Mouse (Mus musculus): ENCODE measurements around the gene Mpi. TPM values are rescaled to one million over a fixed set of nuclear protein-coding genes. Genes with fewer than 3 reads are reported as not detected.

Mpi gene
- polyA plus RNA-seq (2014; fragmentation: Nextera tagmentation; extraction: Ambion mirVana), result 40.4 and 44.5 TPM in 2 replicates

DNA sequence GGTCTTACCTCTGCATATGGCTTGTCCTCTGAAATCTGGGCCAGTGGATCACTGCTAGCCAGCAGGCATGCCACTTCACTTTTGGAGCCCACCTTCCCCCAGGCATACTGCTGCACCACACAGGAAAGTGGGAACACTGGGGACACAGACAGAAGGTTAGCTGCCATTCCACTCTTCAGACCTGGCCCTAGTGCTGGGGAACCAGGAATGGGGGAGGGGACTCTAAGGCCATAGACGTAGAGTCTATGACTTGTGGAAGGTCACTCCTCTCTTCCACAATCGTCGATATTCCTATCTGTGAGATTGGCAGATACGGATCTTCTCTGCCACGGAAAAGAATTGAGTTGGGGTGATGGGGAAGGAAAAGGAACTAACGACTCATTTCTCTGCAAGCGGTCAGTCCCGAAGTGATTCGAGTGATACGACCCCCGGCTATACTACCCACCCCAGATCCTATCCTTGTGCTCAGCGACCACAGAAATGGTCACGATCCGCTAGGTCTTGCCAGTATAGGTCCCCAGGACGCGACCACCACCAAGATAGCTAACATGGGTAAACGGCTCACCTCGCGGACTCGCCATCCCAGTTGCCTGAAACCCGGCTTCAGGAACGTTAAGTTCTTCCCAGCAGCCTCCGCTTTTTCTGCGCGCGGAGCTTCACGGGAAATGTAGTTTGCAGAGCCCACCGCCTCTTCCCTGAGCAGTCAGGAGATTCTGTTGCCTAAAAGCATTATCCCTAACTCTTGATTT lies at the start of gene Mpi:
Gene Mpi (minus strand): TSS at position 625 of the 749 bp plus-strand sequence.
- no peaks in the 10 kb centered on the region for H3K9me3 ChIP-seq (ENCODE audit: control insufficient read depth, low read length)
- WGBS, result under 1% methylated on average over 28 of the region's 28 CpGs
- peaks cover 35% of the 10 kb centered on the region for H3K36me3 ChIP-seq (ENCODE audit: control insufficient read depth, insufficient read depth, low read length)
- peak within 1 kb of the TSS; percentile 77 for H3K4me2 ChIP-seq (ENCODE audit: low read depth, low read length)
- DNase-seq (ENCODE audit: low spot score) (peak; percentile 81), ATAC-seq (ENCODE audit: low read depth) (peak; percentile 47)
- no peaks in the 10 kb centered on the region for H3K27me3 ChIP-seq (replicated peaks; ENCODE audit: control insufficient read depth, insufficient read depth, low read length)
- peak within 1 kb of the TSS; percentile 74 for H3K9ac ChIP-seq (ENCODE audit: low read depth, low read length)
- peaks cover 6% of the 10 kb centered on the region; the same call in 1 of the 2 replicates for H3K4me1 ChIP-seq (ENCODE audit: control insufficient read depth, insufficient read depth, low read length)
- no peak within 1 kb of the TSS for H3K27ac ChIP-seq (replicated peaks; ENCODE audit: low read depth, low read length)
- peak within 1 kb of the TSS; percentile 70 for H3K4me3 ChIP-seq (ENCODE audit: low read depth, low read length)

- WGBS, result 58% methylated on average over 8 of the region's 8 CpGs
- Histone ChIP-seq H3K9ac (ENCODE audit: low read depth, low read length) (no peak overlapping the region), H3K27me3 (replicated peaks; ENCODE audit: control insufficient read depth, insufficient read depth, low read length) (peaks cover 4% of the 10 kb centered on the region; the same call in 1 of the 2 replicates), H3K36me3 (ENCODE audit: control insufficient read depth, insufficient read depth, low read length) (no peaks in the 10 kb centered on the region), H3K27ac (replicated peaks; ENCODE audit: low read depth, low read length) (no peak overlapping the region), H3K4me2 (ENCODE audit: low read depth, low read length) (no peak overlapping the region), H3K9me3 (ENCODE audit: control insufficient read depth, low read length) (no peaks in the 10 kb centered on the region), H3K4me1 (ENCODE audit: control insufficient read depth, insufficient read depth, low read length) (no peaks in the 10 kb centered on the region), H3K4me3 (ENCODE audit: low read depth, low read length) (no peak overlapping the region)
- no peak for ATAC-seq (ENCODE audit: low read depth)
- DNase-seq (ENCODE audit: low spot score), result no peak
Observed at GRCm38 (mm10) chr9:57602098-57602497, 49.5 kb upstream of the Mpi start.

- 26% methylated on average over 2 of the region's 2 CpGs for whole genome bisulfite sequencing
- ATAC-seq (ENCODE audit: low read depth) (no peak), DNase-seq (ENCODE audit: low spot score) (no peak)
- Histone ChIP-seq H3K9me3 (ENCODE audit: control insufficient read depth, low read length) (no peaks in the 10 kb centered on the region), H3K27ac (replicated peaks; ENCODE audit: low read depth, low read length) (no peak overlapping the region), H3K4me3 (ENCODE audit: low read depth, low read length) (no peak overlapping the region), H3K27me3 (replicated peaks; ENCODE audit: control insufficient read depth, insufficient read depth, low read length) (peaks cover 4% of the 10 kb centered on the region; the same call in 1 of the 2 replicates), H3K4me2 (ENCODE audit: low read depth, low read length) (no peak overlapping the region), H3K4me1 (ENCODE audit: control insufficient read depth, insufficient read depth, low read length) (no peaks in the 10 kb centered on the region), H3K9ac (ENCODE audit: low read depth, low read length) (no peak overlapping the region), H3K36me3 (ENCODE audit: control insufficient read depth, insufficient read depth, low read length) (peaks cover 2% of the 10 kb centered on the region; the same call in 1 of the 2 replicates)
Observed at GRCm38 (mm10) chr9:57601353-57601706, 48.8 kb upstream of the Mpi start.

DNA sequence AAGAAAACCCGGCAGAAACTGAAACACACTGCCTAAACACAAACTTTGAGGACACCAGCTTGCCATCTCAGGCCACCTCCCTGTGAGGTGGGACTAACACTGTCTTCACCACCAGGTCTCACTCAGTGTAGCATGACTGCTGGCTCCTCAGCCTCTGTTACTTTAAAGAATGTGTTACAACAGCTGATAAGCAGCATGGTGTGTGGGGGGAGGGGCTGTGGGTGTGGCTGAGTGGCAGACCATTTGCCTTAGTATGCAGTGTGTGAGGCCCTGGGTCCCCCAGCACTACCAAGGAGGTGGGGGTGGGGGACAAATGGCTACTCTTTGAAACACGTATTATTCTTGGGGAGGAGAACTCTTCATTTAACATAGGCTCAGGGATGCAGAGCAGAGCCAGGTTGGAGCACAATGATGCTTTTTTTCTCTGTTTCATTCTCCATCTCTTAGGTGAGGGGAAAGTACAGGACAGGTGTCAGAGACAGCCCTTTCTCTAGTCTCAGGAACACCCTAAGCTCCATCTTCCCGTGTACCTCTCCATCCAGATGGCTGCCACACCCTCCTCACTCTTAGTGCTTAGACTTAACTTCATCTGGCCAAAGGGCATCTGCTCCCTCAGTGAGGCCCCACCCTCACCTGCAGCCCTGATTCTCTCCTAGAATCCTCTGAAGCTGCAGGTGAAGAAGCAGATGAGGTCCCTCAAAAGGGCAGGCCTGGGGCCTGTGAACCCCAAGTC lies 48.2 kb upstream of the Mpi start:
- Histone ChIP-seq H3K27me3 (replicated peaks; ENCODE audit: control insufficient read depth, insufficient read depth, low read length) (peaks cover 4% of the 10 kb centered on the region; the same call in 1 of the 2 replicates), H3K4me3 (ENCODE audit: low read depth, low read length) (no peak overlapping the region), H3K9me3 (ENCODE audit: control insufficient read depth, low read length) (no peaks in the 10 kb centered on the region), H3K4me2 (ENCODE audit: low read depth, low read length) (no peak overlapping the region), H3K36me3 (ENCODE audit: control insufficient read depth, insufficient read depth, low read length) (peaks cover 5% of the 10 kb centered on the region; the same call in 1 of the 2 replicates), H3K4me1 (ENCODE audit: control insufficient read depth, insufficient read depth, low read length) (no peaks in the 10 kb centered on the region), H3K27ac (replicated peaks; ENCODE audit: low read depth, low read length) (no peak overlapping the region), H3K9ac (ENCODE audit: low read depth, low read length) (no peak overlapping the region)
- peak; percentile 42 for DNase-seq (ENCODE audit: low spot score)
- 15% methylated on average over 3 of the region's 3 CpGs for WGBS
- peak; percentile 55; the same call in 1 of the 2 replicates for ATAC-seq (ENCODE audit: low read depth)

GRCm38 (mm10) chr9:57598851-57599563 lies 46.4 kb upstream of the Mpi start:
- peaks cover 20% of the 10 kb centered on the region for H3K36me3 ChIP-seq (ENCODE audit: control insufficient read depth, insufficient read depth, low read length)
- H3K4me3 ChIP-seq (ENCODE audit: low read depth, low read length), result no peak overlapping the region
- H3K4me2 ChIP-seq (ENCODE audit: low read depth, low read length), result no peak overlapping the region
- DNase-seq (ENCODE audit: low spot score) (peak; percentile 34), ATAC-seq (ENCODE audit: low read depth) (peak; percentile 62; the same call in 1 of the 2 replicates)
- 50% methylated on average over 8 of the region's 8 CpGs for WGBS
- H3K27me3 ChIP-seq (replicated peaks; ENCODE audit: control insufficient read depth, insufficient read depth, low read length), result no peaks in the 10 kb centered on the region
- H3K4me1 ChIP-seq (ENCODE audit: control insufficient read depth, insufficient read depth, low read length), result no peaks in the 10 kb centered on the region
- H3K9ac ChIP-seq (ENCODE audit: low read depth, low read length), result no peak overlapping the region
- no peak overlapping the region for H3K27ac ChIP-seq (replicated peaks; ENCODE audit: low read depth, low read length)
- no peaks in the 10 kb centered on the region for H3K9me3 ChIP-seq (ENCODE audit: control insufficient read depth, low read length)

- H3K4me1 ChIP-seq (ENCODE audit: control insufficient read depth, insufficient read depth, low read length), result no peaks in the 10 kb centered on the region
- no peak overlapping the region for H3K4me3 ChIP-seq (ENCODE audit: low read depth, low read length)
- H3K9me3 ChIP-seq (ENCODE audit: control insufficient read depth, low read length), result no peaks in the 10 kb centered on the region
- H3K9ac ChIP-seq (ENCODE audit: low read depth, low read length), result no peak overlapping the region
- 22% methylated on average over 3 of the region's 4 CpGs for WGBS
- peaks cover 31% of the 10 kb centered on the region for H3K36me3 ChIP-seq (ENCODE audit: control insufficient read depth, insufficient read depth, low read length)
- ATAC-seq (ENCODE audit: low read depth), result peak; percentile 35; the same call in 1 of the 2 replicates
- no peak overlapping the region for H3K27ac ChIP-seq (replicated peaks; ENCODE audit: low read depth, low read length)
- DNase-seq (ENCODE audit: low spot score), result peak; percentile 20
- no peaks in the 10 kb centered on the region for H3K27me3 ChIP-seq (replicated peaks; ENCODE audit: control insufficient read depth, insufficient read depth, low read length)
- no peak overlapping the region for H3K4me2 ChIP-seq (ENCODE audit: low read depth, low read length)
Observed at GRCm38 (mm10) chr9:57597929-57598382, 45.4 kb upstream of the Mpi start.

DNA sequence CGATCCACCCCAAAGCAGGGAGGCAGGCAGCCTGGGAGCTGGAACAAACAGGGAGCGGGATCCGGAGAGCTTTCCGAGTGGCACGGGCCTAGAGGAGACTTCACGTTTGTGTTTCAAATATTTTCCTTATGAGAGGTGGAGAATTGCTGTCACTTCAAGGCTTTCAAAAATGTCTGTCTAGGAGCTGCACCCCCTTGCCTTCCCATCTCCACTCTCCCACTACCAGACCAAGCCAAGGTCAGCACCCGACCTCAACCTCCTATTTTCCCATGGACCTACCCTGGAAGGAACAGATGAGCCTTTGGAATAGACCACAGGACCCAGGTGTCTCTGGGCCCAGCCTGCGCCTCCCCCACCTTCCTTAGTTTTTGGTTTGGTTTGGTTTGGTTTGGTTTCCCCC lies 44.7 kb upstream of the Mpi start:
- no peaks in the 10 kb centered on the region for H3K9me3 ChIP-seq (ENCODE audit: control insufficient read depth, low read length)
- no peak overlapping the region for H3K27ac ChIP-seq (replicated peaks; ENCODE audit: low read depth, low read length)
- whole genome bisulfite sequencing, result 71% methylated on average over 8 of the region's 8 CpGs
- H3K4me2 ChIP-seq (ENCODE audit: low read depth, low read length), result no peak overlapping the region
- DNase-seq (ENCODE audit: low spot score) (no peak), ATAC-seq (ENCODE audit: low read depth) (no peak)
- no peak overlapping the region for H3K4me3 ChIP-seq (ENCODE audit: low read depth, low read length)
- H3K27me3 ChIP-seq (replicated peaks; ENCODE audit: control insufficient read depth, insufficient read depth, low read length), result no peaks in the 10 kb centered on the region
- H3K9ac ChIP-seq (ENCODE audit: low read depth, low read length), result no peak overlapping the region
- peaks cover 38% of the 10 kb centered on the region for H3K36me3 ChIP-seq (ENCODE audit: control insufficient read depth, insufficient read depth, low read length)
- H3K4me1 ChIP-seq (ENCODE audit: control insufficient read depth, insufficient read depth, low read length), result no peaks in the 10 kb centered on the region

DNA sequence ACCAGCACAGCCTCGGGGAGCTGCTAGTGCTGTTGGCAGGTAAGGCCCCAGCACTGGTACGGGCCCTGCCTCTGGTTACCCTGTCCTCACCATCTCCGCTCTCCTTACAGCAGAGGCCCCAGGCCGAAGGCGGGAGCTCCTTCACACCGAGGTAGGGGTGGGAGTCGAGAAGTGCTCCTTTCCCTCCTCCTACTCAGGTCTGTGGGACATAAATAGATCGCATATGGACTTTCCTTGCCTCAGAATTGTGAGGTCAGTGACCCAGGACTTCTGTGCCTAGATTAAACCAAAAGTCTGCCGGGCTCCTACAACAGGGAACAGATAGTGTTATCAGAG lies 41.6 kb upstream of the Mpi start:
- DNase-seq (ENCODE audit: low spot score), result no peak
- 64% methylated on average over 9 of the region's 9 CpGs for WGBS
- Histone ChIP-seq H3K36me3 (ENCODE audit: control insufficient read depth, insufficient read depth, low read length) (peaks cover 45% of the 10 kb centered on the region), H3K27me3 (replicated peaks; ENCODE audit: control insufficient read depth, insufficient read depth, low read length) (no peaks in the 10 kb centered on the region), H3K9me3 (ENCODE audit: control insufficient read depth, low read length) (no peaks in the 10 kb centered on the region), H3K4me1 (ENCODE audit: control insufficient read depth, insufficient read depth, low read length) (peaks cover 7% of the 10 kb centered on the region; the same call in 1 of the 2 replicates), H3K4me3 (ENCODE audit: low read depth, low read length) (no peak overlapping the region), H3K9ac (ENCODE audit: low read depth, low read length) (no peak overlapping the region), H3K4me2 (ENCODE audit: low read depth, low read length) (no peak overlapping the region), H3K27ac (replicated peaks; ENCODE audit: low read depth, low read length) (no peak overlapping the region)
- ATAC-seq (ENCODE audit: low read depth), result no peak

Measured in embryonic facial prominence, embryonic 14.5 days (tissue).